Mouse (Mus musculus): ENCODE measurements around the gene Fam171a1.

GRCm38 (mm10) chr2:3127256-3127883 lies 13.3 kb downstream of the Fam171a1 start:
- TF ChIP-seq TAL1 (IDR thresholded peaks at IDR 0.05; ENCODE audit: low read length): no peak
- TF ChIP-seq GATA1 (IDR thresholded peaks at IDR 0.05; ENCODE audit: low read length): no peak
